Mouse (Mus musculus) cerebral cortex, adult 2 months (tissue): ENCODE data around the gene Gm2026.

ENCODE experiments used
- WGBS: fragments of 180-500 bp; shearing (Covaris S2); methylation state at CpG from one replicate; pipeline ENCODE4 v1.1.7; 2018; 5-methylcytosine and 5-hydroxymethylcytosine counted together

The Gm2026 gene

DNA sequence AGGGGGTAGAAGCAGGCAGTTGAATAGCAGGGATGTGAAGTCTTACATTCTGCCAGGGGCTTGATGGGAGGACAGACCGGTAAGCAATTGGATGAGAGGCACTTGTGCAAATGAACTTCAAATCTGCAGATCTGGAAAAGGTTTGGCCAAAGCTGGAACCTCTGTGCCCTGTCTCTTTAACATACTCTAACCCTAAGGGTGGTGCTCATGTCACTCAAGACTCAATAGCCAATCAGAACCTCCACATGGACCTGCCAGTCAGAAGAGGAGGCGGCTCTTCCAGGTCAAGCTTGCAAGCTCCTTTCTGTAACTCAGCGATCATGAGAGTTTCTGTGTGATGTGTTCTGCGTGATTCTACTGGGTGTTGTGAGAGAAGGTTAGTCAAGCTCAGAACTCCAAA, at the start of gene Gm2026:
TSS of gene Gm2026 (plus strand) at position 301 of the 400 bp plus-strand sequence.
- whole genome bisulfite sequencing = no CpG with 5 or more reads among the region's 4 CpGs

DNA sequence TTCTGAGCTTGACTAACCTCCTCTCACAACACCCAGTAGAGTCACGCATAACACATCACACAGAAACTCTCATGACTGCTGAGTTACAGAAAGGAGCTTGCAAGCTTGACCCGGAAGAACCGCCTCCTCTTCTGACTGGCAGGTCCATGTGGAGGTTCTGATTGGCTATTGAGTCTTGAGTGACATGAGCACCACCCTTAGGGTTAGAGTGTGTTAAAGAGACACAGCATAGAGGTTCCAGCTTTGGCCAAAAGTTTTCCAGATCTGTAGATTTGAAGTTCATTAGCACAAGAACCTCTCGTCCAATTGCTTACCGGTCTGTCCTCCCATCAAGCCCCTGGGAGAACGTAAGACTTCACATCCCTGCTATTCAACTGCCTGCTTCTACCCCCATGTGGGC, 34.1 kb upstream of the Gm2026 start, which contains the start of gene Zfp966:
TSS of gene Zfp966 (minus strand) at position 101 of the 400 bp plus-strand sequence.
- no CpG with 5 or more reads among the region's 6 CpGs for WGBS
